Comparison of ENCODE assay signal across 21 mouse cellular contexts in the genomic region with DNA sequence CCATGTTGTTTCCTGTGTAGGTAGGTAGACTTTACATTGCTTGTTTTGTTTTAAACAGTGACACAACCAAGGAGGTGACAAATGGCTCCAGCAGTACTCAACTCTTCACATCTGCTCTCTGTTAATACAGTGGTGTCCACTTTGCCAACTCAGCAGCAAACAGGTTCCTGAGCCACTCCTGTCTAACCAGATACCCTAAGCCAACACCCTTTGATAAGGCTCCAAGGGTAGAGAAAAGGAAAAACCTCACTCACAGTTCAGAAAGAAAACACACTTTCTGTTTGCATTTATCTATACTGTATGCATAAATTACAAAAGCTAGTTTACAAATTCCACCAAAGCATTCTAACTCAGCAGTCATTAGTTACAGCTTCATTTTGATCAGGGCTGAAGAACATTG. TPM values are rescaled to one million over a fixed set of nuclear protein-coding genes. Genes with fewer than 3 reads are reported as not detected.
A peak's percentile ranks its signal among the peaks of the same experiment; 100 is the strongest.
DNase-seq lines count a peak whose midpoint lies in the region; ATAC-seq lines count a peak whose summit lies in the region.
"Had no signal": no experiment of that assay in that cellular context is flagged by ENCODE, and none has a peak within 500 bp of the region (broad histone marks: within the 10 kb centered on the region; RNA-seq: fewer than 3 reads in every experiment).

No protein-coding gene starts in this region.

- no peak overlapping the region for H3K4me2 ChIP-seq in hindbrain, embryonic 13.5 days
- H3K4me2 ChIP-seq in forebrain, embryonic 15.5 days (replicated peaks): no peak overlapping the region
- H3K4me2 ChIP-seq: hindbrain, embryonic 15.5 days had no signal

- H3K4me1 ChIP-seq in hindbrain, embryonic 13.5 days (replicated peaks): peaks cover 3% of the 10 kb centered on the region; the same call in 1 of the 2 replicates
- H3K4me1 ChIP-seq in forebrain, embryonic 15.5 days: no peaks in the 10 kb centered on the region
- H3K4me1 ChIP-seq: forebrain, embryonic 10.5 days; hindbrain, embryonic 15.5 days had no signal

- DNase-seq in c-Kit-negative CD71-positive TER-119-positive erythroid progenitor cells, embryonic 14.5 days (ENCODE audit: low read depth, low spot score): peak; percentile 32
- DNase-seq in liver: peak; percentile 58
- no peak for DNase-seq in gastrocnemius, postnatal 25 days
- DNase-seq in layer of hippocampus, adult 8-10 months (ENCODE audit: low spot score in 2 of 2): no peak
- DNase-seq: adrenal gland, postnatal 36 days; cerebellum, postnatal 14 days; heart, postnatal 10 days; kidney, postnatal 4 days; lung, adult 18-20 months; lung, postnatal 36 days; midbrain, embryonic 14.5 days; spleen, adult 18-20 months; thymus, postnatal 36 days had no signal

- no peak overlapping the region for H3K4me3 ChIP-seq in hindbrain, embryonic 13.5 days
- no peak overlapping the region for H3K4me3 ChIP-seq in forebrain, embryonic 15.5 days
- H3K4me3 ChIP-seq: forebrain, embryonic 10.5 days; hindbrain, embryonic 15.5 days had no signal

- no peak overlapping the region for H3K9ac ChIP-seq in hindbrain, embryonic 13.5 days
- H3K9ac ChIP-seq in forebrain, embryonic 15.5 days (replicated peaks): no peak overlapping the region
- H3K9ac ChIP-seq: hindbrain, embryonic 15.5 days had no signal

- peak; percentile 88 for ATAC-seq in erythroblast, adult 5-6 weeks (replicated peaks; ENCODE audit: low FRiP score, poor library complexity, severe bottlenecking)
- ATAC-seq in megakaryocyte progenitor cell, adult 5-6 weeks (replicated peaks; ENCODE audit: poor library complexity): peak; percentile 61
- no peak for ATAC-seq in hindbrain, embryonic 13.5 days (ENCODE audit: low FRiP score)
- no peak for ATAC-seq in forebrain, embryonic 15.5 days (replicated peaks)
- ATAC-seq: activated CD4-positive, CD25-positive, alpha-beta regulatory T cell, adult 4 months; Patski had no signal

- H3K9me3 ChIP-seq in hindbrain, embryonic 13.5 days: no peaks in the 10 kb centered on the region
- H3K9me3 ChIP-seq in forebrain, embryonic 15.5 days: no peaks in the 10 kb centered on the region
- H3K9me3 ChIP-seq: forebrain, embryonic 10.5 days; hindbrain, embryonic 15.5 days had no signal

- no peaks in the 10 kb centered on the region for H3K36me3 ChIP-seq in hindbrain, embryonic 13.5 days
- 0 out of 2 replicates have a peak, but pooled peaks cover 3% of the 10 kb centered on the region for H3K36me3 ChIP-seq in forebrain, embryonic 15.5 days
- H3K36me3 ChIP-seq: hindbrain, embryonic 15.5 days had no signal

- H3K27me3 ChIP-seq in hindbrain, embryonic 13.5 days: no peaks in the 10 kb centered on the region
- no peaks in the 10 kb centered on the region for H3K27me3 ChIP-seq in forebrain, embryonic 15.5 days
- H3K27me3 ChIP-seq: hindbrain, embryonic 15.5 days; Patski had no signal

- H3K27ac ChIP-seq in hindbrain, embryonic 13.5 days: no peak overlapping the region
- no peak overlapping the region for H3K27ac ChIP-seq in forebrain, embryonic 15.5 days (replicated peaks)
- H3K27ac ChIP-seq: forebrain, embryonic 10.5 days; hindbrain, embryonic 15.5 days had no signal

RNA-seq across cellular contexts. Expression of a gene that starts 48.2 kb away (rescaled TPM):
- total RNA-seq in erythroblast, adult 5-6 weeks (2015; ENCODE audit: low replicate concordance): 19.4 and 33.9 TPM in 2 replicates
- 12.8 and 17.2 TPM in 2 replicates for total RNA-seq in erythroblast, adult 5-6 weeks (2017; ENCODE audit: low replicate concordance)
- 56.8 and 61.7 TPM in 2 replicates for total RNA-seq in megakaryocyte progenitor cell, adult 5-6 weeks (2015)
- 27.2 and 37.2 TPM in 2 replicates for total RNA-seq in megakaryocyte progenitor cell, adult 5-6 weeks (2017)
- 10 to 100 TPM; 57.7 to 60.7 TPM for total RNA-seq in gastrocnemius, postnatal 25 days (2021)
- polyA plus RNA-seq in hindbrain, embryonic 13.5 days (2015; fragmentation: Nextera tagmentation; extraction: Ambion mirVana): 77.5 and 82.0 TPM in 2 replicates
- 77.8 and 83.4 TPM in 2 replicates for polyA plus RNA-seq in forebrain, embryonic 15.5 days (2015; fragmentation: Nextera tagmentation; extraction: Ambion mirVana)
- total RNA-seq in layer of hippocampus, adult 8-10 months (2022): 100 to 1,000 TPM; 183 to 224 (median 205) TPM

Comparison
In these comparisons a context has a peak if more than half of its experiments do, and no peak if none do; other contexts are left out.
1. DNase-seq: peak in c-Kit-negative CD71-positive TER-119-positive erythroid progenitor cells, embryonic 14.5 days (single experiment) and liver (single experiment); none in gastrocnemius, postnatal 25 days (single experiment) and layer of hippocampus, adult 8-10 months (0 of 2).
2. ATAC-seq: peak in erythroblast, adult 5-6 weeks (single experiment) and megakaryocyte progenitor cell, adult 5-6 weeks (single experiment); none in hindbrain, embryonic 13.5 days (single experiment) and forebrain, embryonic 15.5 days (single experiment).